Mouse (Mus musculus): ENCODE data around the gene Nkx2-4.

Nkx2-4 gene

DNA sequence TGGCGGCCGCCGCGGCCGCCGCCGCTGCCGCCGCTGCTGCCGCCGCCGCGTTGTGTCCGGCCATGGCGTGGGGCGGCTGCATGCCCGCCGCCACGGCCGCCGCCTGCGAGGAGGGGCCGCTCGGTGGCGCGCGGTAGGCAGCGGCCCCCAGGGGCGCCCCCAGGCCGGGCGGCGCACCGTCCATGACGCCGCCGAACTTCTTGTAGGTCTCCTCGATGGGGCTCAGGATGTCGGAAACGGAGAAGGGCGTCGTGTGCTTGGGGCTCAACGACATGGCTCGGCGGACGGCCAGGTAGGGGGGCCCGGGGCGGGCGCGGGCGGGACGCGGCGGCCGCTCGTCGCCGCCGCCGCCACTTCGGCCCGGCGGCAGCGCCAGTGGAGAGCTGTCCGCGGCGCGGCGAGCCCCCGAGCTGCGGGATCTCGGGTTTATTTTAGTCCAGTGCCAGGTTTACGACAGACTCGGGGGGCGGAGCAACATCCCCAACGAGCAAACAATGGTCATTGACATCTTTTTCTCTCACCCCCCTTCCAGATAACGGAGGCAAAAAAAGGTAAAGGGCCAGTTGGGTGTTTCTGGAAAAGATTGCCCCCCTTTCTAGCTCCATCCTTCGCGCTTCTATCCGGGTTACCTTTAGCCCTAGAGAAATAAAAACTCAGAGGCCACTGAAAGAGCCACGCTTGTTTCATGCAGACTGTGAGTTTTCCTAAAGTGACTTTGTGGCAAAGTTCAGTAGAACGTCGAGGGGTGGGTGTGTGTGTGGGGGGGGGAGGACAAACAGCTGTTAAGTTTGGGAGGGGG is at the start of gene Nkx2-4:
Gene Nkx2-4, minus strand, starts transcription at position 374 of the 799 bp plus-strand sequence.
- DNase-seq (ENCODE audit: low spot score in 2 of 2), result no peak

DNA sequence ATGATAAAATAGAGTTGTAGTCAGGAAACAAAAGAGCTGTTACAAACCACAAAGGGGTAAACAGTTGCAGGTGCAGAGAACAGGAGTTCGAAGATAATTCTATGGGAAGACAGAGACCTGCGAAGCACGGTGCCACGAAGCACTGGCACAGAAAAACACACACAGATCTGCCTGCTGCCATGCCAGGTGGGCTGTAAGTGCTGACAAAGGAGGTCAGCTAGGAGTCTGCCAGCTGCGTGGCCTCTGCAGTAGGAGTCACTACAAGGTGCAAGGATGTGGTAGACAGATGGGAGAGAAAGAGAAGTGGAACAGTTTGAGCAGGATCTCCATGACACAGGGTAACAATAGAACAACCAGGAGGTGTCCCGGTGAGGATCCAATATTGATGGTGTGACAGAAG is 42.1 kb upstream of the Nkx2-4 start:
- DNase-seq (ENCODE audit: low spot score in 2 of 2), result no peak

- DNase-seq (ENCODE audit: low spot score in 2 of 2), result no peak
Measured at GRCm38 (mm10) chr2:147119736-147120135, 34.5 kb upstream of the Nkx2-4 start.

DNA sequence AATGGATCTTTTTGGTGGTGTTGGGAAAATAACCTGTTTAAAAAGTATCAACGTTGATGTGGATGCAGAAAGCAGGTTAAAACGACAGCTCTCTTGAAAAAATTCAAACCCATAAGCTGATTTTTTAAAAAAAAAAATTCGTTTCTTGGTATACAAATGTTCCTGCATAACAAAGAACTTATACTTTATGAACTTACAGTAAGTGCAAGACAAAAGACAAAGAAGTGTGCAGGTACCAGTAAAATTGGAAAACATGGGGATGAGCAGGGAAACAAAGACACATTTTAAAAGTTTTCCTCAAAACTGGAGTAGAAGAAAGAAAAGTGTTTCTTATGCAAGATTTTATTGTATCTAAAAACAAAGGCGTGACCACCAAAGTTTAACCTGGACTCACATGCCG is 1.2 kb upstream of the Nkx2-4 start:
- no peak for DNase-seq (ENCODE audit: low spot score in 2 of 2)

GRCm38 (mm10) chr2:147085937-147086336 is 692 bp upstream of the Nkx2-4 start:
- no peak for DNase-seq (ENCODE audit: low spot score in 2 of 2)

GRCm38 (mm10) chr2:147084366-147085071 is 726 bp downstream of the Nkx2-4 start:
- DNase-seq (ENCODE audit: low spot score in 2 of 2), result no peak

DNA sequence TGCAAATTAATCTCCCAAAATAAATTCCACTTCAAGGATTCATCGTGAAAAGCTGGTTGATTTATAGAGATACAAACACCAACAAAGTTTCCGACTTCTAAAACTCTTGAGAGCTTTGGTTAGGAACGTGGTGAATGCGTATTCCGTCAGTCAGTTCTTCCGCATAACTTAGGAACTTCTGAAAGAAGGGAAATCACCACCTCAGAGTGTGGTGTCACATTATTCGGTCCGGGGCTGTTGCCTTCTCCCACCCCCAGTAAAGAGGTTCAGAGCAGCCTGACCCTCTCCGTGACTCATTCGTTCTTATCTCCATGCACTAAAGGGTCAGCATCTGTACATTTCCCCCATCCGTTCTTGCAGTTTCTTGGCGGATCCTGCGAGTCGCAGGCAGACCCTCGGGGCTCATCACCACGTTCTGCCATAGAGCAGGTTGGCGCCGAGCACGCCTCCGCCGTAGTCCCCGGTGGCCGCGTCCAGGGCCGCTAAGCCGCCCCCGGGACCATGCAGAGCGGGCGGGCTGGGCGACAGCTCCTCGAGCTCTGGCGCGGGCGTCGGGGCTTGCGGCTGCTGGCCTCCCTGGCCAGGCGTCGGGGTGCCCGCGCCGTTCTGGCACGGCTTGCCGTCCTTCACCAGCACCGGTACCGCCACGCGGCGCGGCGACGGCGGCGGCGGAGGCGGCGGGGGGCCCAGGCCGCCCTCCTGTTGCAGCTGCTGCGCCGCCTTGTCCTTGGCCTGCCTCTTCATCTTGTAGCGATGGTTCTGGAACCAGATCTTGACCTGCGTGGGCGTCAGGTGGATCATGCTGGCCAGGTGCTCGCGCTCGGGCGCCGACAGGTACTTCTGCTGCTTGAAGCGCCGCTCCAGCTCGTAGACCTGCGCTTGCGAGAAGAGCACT is 1.5 kb downstream of the Nkx2-4 start:
- peak in 1 of 2 experiments; percentile 2 for DNase-seq (ENCODE audit: low spot score in 2 of 2)

- DNase-seq (ENCODE audit: low spot score in 2 of 2), result no peak
Measured at GRCm38 (mm10) chr2:147082391-147082790, 2.9 kb downstream of the Nkx2-4 start.

DNA sequence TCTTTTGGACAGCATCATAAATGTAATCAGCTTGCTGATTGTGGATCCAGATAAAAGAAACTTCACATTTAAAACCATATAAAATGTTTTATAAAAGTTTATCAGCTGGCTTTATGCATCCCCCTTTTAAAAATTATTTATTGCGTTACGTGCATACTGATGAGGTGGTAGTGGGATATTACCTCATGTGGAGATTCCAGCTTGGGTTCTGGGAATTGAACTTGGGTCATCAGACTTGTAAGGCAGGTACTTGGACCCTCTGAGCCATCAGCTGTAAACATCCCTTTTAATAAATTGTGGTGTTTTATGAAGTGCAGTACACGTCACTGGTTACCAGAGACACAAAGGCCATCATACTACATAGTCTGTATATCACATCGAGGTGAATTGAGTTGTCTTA is 10.8 kb downstream of the Nkx2-4 start:
- no peak for DNase-seq (ENCODE audit: low spot score in 2 of 2)

DNA sequence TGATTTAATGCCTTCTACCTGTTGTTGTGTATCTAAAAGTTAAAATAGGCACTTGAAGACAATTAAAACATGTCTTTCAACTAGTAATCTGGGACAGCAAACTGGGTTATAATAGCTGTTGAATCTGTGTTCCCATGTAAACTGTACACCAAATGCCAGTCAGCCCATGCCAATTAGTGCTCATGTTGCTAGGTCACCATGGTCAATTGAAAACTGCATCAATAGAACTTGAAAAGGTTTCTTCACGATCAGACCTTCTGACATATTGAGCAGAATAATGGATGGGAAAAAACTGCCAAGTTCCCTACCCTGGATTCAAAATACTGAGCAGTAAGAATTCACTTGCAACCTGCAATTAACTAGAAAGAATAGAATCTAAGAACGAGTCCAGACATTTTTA is 11.3 kb downstream of the Nkx2-4 start:
- DNase-seq (ENCODE audit: low spot score in 2 of 2), result no peak

DNA sequence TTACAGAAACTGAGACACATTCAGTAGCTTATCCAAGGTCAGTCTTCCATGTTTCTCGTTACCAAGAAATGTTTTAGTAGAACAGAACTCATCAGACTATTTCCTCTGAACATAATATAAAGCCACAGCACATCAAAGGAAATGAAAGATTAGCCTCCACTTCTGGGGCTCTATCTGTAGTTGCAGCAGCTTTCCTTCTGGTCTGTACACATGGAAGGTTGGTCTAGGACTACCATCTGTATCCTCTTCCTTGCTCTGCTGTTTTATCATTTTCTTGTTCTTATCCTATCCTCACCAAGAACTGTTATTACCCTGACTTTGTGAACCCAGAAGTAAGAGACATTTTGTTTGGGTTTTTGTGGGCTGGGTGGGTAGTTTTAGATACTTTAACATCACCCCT is 14.9 kb downstream of the Nkx2-4 start:
- no peak for DNase-seq (ENCODE audit: low spot score in 2 of 2)

DNA sequence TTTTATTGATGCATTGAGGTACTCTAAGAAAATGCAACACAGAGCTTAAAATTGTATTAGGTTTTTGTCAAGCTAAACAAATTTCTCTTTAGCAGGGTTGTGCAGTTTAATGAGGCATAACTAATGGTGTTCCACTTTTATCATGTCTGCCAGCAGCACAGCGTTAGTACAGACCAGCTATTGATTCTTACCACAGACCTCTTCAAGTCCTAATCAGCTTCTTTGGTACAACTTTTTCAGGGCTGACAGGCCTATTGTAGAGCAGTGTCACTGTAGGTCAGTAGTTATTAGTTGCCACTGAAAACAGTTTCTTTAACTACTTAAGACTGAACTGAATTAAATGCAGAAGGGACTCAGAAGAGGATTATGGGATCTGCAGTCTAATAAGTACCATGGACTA is 16.2 kb downstream of the Nkx2-4 start:
- no peak for DNase-seq (ENCODE audit: low spot score in 2 of 2)

- no peak for DNase-seq (ENCODE audit: low spot score in 2 of 2)
Measured at GRCm38 (mm10) chr2:147067480-147068246, 17.6 kb downstream of the Nkx2-4 start.

DNA sequence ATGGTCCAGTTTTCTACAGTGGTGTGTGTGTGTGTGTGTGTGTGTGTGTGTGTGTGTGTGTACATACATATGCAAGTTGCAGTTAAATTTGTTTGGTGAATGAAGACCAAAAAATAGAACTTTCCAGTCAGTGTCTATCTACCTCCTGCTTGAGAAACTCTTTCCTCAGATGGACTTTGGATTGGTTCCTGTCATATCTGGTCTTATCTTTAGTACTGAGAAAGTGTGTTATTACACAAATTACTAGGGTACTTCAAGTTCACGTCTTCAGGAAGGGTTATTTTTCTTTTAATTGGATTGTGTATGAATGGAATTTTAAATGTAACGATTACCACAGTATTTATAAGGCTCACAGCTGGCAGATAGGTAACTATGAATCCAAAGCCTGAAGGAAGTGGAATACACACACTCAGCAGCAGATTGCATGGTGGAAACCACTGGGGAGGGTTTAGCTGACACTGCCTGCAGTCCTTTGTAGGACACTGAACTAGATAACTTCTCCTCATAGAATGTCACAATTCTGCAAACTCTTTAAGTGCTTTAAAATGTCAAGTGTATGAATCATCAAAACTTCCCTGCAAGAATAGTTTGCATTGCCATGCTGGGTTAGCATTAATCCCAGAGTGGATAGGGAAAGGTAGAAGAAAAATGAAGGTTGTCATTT is 31.9 kb downstream of the Nkx2-4 start:
- DNase-seq (ENCODE audit: low spot score in 2 of 2), result no peak

DNA sequence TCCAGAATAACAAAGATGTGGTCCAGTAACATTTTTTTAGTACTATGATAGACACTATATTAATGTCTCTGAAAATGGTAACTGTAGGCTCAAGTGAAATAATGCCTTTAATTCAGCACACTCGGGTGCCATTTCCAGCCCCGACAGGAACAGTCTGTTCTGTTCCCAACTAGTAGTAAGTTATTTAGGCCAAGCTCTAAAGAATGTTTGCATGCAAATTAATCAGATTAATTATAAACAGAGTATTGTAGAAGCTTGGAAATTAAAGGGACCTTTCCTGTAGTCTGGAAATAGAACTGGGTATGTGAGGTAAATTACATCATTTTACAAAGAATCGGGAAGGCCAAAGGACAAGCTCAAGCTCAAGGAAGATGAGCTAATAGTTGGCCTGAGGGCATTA is 38.2 kb downstream of the Nkx2-4 start:
- no peak for DNase-seq (ENCODE audit: low spot score in 2 of 2)

DNA sequence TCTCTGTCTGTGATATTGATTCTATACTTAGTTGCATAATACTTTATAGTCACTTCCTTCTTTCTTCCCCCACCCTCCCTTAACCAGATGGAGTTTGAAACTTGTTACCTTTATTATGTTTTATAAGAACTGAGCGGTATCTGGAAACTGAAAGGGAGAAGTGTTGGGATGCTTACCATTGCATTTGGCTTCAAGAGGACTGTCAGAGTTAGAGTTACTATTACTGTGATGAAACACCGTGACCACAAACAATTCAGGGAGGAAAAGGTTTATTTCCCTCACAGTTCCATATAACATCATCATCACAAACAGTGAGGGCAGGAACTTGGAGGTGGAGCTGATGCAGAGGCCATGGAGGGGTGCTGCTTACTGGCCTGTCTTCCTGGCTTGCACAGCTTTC is 49.4 kb downstream of the Nkx2-4 start:
- DNase-seq (ENCODE audit: low spot score in 2 of 2), result no peak
